23 mouse cellular contexts compared by ENCODE assay signal in genomic region chr4:66312733-66313132, GRCm38 (mm10).
A peak's percentile ranks its signal among the peaks of the same experiment; 100 is the strongest.
DNase-seq lines count a peak whose midpoint lies in the region; ATAC-seq and TF ChIP-seq lines count a peak whose summit lies in the region.
"Had no signal": no experiment of that assay in that cellular context is flagged by ENCODE, and none has a peak within 500 bp of the region (broad histone marks: within the 10 kb centered on the region; RNA-seq: fewer than 3 reads in every experiment).

No protein-coding gene starts in this region.

- no peak for TF ChIP-seq CTCF in liver, adult 2 months (IDR thresholded peaks at IDR 0.05; ENCODE audit: low read depth, low read length)

- no peaks in the 10 kb centered on the region for H3K36me3 ChIP-seq in liver, adult 2 months (ENCODE audit: control insufficient read depth, insufficient read depth, low read length)
- H3K36me3 ChIP-seq in limb, embryonic 11.5 days (ENCODE audit: control insufficient read depth, insufficient read depth, low read length) = no peaks in the 10 kb centered on the region
- H3K36me3 ChIP-seq: embryonic facial prominence, embryonic 15.5 days; forebrain, embryonic 10.5 days; kidney, embryonic 15.5 days; liver, embryonic 13.5 days; neural tube, embryonic 12.5 days had no signal

- H3K9ac ChIP-seq in liver, adult 2 months (ENCODE audit: low read depth, low read length) = no peak overlapping the region
- H3K9ac ChIP-seq in limb, embryonic 11.5 days (ENCODE audit: low read length) = no peak overlapping the region
- H3K9ac ChIP-seq: embryonic facial prominence, embryonic 15.5 days; kidney, embryonic 15.5 days; liver, embryonic 13.5 days; neural tube, embryonic 12.5 days had no signal

- H3K27ac ChIP-seq in liver, adult 2 months (replicated peaks; ENCODE audit: insufficient read depth, low read depth, low read length) = no peak overlapping the region
- H3K27ac ChIP-seq in limb, embryonic 11.5 days (replicated peaks; ENCODE audit: low read depth, low read length) = no peak overlapping the region
- H3K27ac ChIP-seq: embryonic facial prominence, embryonic 15.5 days; forebrain, embryonic 10.5 days; kidney, embryonic 15.5 days; left cerebral cortex, adult 2 months; liver, embryonic 13.5 days; neural tube, embryonic 12.5 days had no signal

- 60% methylated on average over 1 of the region's 1 CpGs for WGBS in liver, adult 2 months
- WGBS in limb, embryonic 11.5 days = 21% methylated on average over 1 of the region's 1 CpGs

- H3K4me1 ChIP-seq in liver, adult 2 months (ENCODE audit: control insufficient read depth, insufficient read depth, low read length) = no peaks in the 10 kb centered on the region
- no peaks in the 10 kb centered on the region for H3K4me1 ChIP-seq in limb, embryonic 11.5 days (ENCODE audit: control insufficient read depth, insufficient read depth, low read length)
- H3K4me1 ChIP-seq: embryonic facial prominence, embryonic 15.5 days; kidney, embryonic 15.5 days; liver, embryonic 13.5 days; neural tube, embryonic 12.5 days had no signal

- peak; percentile 39; the same call in 1 of the 2 replicates for ATAC-seq in limb, embryonic 11.5 days (ENCODE audit: insufficient number of reproducible peaks, low FRiP score, low TSS enrichment, low read depth)
- ATAC-seq: activated CD4-positive, CD25-positive, alpha-beta regulatory T cell, adult 4 months; CD4-positive, CD25-positive, alpha-beta regulatory T cell, adult 4 months had no signal

- no peaks in the 10 kb centered on the region for H3K27me3 ChIP-seq in liver, adult 2 months (ENCODE audit: control insufficient read depth, insufficient read depth, low read length)
- no peaks in the 10 kb centered on the region for H3K27me3 ChIP-seq in limb, embryonic 11.5 days (ENCODE audit: control insufficient read depth, insufficient read depth, low read length)
- H3K27me3 ChIP-seq: embryonic facial prominence, embryonic 15.5 days; kidney, embryonic 15.5 days; liver, embryonic 13.5 days; neural tube, embryonic 12.5 days had no signal

- H3K9me3 ChIP-seq in limb, embryonic 11.5 days (ENCODE audit: control insufficient read depth, low read length) = no peaks in the 10 kb centered on the region
- H3K9me3 ChIP-seq: embryonic facial prominence, embryonic 15.5 days; forebrain, embryonic 10.5 days; kidney, embryonic 15.5 days; liver, embryonic 13.5 days; neural tube, embryonic 12.5 days had no signal

- peak; percentile 30 for DNase-seq in cerebellum, adult 9-11 months
- no peak for DNase-seq in cerebellum, adult 11-12 months
- peak; percentile 62 for DNase-seq in liver, adult 2 months (ENCODE audit: extremely low read depth, low read depth, low spot score)
- DNase-seq in liver = no peak
- DNase-seq in brain, adult 2 months (ENCODE audit: low read depth, low spot score) = peak; percentile 61
- peak; percentile 34 for DNase-seq in limb, embryonic 11.5 days (ENCODE audit: low spot score)
- DNase-seq in frontal cortex, adult 2 months (ENCODE audit: extremely low spot score in 1 of 2, low spot score in 1 of 2) = no peak
- DNase-seq: adrenal gland, postnatal 10 days; cerebellum, adult 11 months; gastrocnemius, postnatal 25 days; kidney, postnatal 4 days; layer of hippocampus, adult 9-11 months; left cerebral cortex, postnatal 4 days; liver, embryonic 13.5 days; thymus, postnatal 14 days had no signal

- no peak overlapping the region for H3K4me2 ChIP-seq in limb, embryonic 11.5 days (ENCODE audit: low read depth, severe bottlenecking)
- H3K4me2 ChIP-seq: embryonic facial prominence, embryonic 15.5 days; kidney, embryonic 15.5 days; liver, embryonic 13.5 days; midbrain, embryonic 11.5 days; neural tube, embryonic 12.5 days had no signal

- no peak for TF ChIP-seq POLR2A in liver, adult 2 months (IDR thresholded peaks at IDR 0.05; ENCODE audit: extremely low read depth, insufficient read depth, low read length)

- no peaks in the 10 kb centered on the region for H3K79me2 ChIP-seq in liver, adult 2 months (ENCODE audit: control insufficient read depth, insufficient read depth, low read length)

- H3K4me3 ChIP-seq in liver, adult 2 months (ENCODE audit: insufficient read depth, low read depth, low read length) = no peak overlapping the region
- no peak overlapping the region for H3K4me3 ChIP-seq in limb, embryonic 11.5 days (ENCODE audit: low read depth, low read length)
- H3K4me3 ChIP-seq: embryonic facial prominence, embryonic 15.5 days; forebrain, embryonic 10.5 days; kidney, embryonic 15.5 days; left cerebral cortex, adult 2 months; liver, embryonic 13.5 days; neural tube, embryonic 12.5 days had no signal

Comparison
In these comparisons a context has a peak if more than half of its experiments do, and no peak if none do; other contexts are left out.
1. DNase-seq: peak in cerebellum, adult 9-11 months (single experiment), liver, adult 2 months (single experiment), brain, adult 2 months (single experiment) and limb, embryonic 11.5 days (single experiment); none in cerebellum, adult 11-12 months (single experiment), liver (single experiment) and frontal cortex, adult 2 months (0 of 2).